Mouse (Mus musculus) v-Abl transformed pro-B cells (cell line): ENCODE data around the gene Actr2.

ENCODE experiments used
- in situ Hi-C, 2 experiments: fragments of 400-800 bp; cut with MboI; formaldehyde crosslinking; loops; one replicate each; pipeline ENCODE4 v1.15.1; 2025; ENCODE audit not compliant: unreplicated experiment in 2 of 2

Gene Actr2

GRCm38 (mm10) chr11:20059736-20060135 lies 53.0 kb downstream of the Actr2 start:
- in situ Hi-C loops, result no loop called here

- in situ Hi-C loops, result no loop called here
Observed at GRCm38 (mm10) chr11:20057429-20057828, 55.3 kb downstream of the Actr2 start.

DNA sequence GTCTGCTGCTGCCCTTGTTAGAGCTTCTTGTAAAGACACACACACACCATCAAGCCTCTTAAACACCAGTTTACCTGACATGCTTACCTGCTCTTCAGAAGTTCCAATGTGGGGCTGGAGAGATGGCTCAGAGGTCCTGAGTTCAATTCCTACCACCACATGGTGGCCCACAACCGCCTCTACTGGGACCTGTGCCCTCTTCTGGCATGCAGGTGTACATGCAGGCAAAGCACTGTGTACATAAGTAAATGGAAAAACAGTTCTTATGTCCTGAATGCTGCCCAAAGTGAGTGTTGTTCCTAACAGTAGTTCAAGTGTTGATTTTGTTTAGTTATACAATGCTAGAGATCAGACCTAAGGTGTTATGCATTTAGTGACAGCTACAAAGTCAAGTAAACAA lies 56.5 kb downstream of the Actr2 start:
- in situ Hi-C loops, result no loop called here

DNA sequence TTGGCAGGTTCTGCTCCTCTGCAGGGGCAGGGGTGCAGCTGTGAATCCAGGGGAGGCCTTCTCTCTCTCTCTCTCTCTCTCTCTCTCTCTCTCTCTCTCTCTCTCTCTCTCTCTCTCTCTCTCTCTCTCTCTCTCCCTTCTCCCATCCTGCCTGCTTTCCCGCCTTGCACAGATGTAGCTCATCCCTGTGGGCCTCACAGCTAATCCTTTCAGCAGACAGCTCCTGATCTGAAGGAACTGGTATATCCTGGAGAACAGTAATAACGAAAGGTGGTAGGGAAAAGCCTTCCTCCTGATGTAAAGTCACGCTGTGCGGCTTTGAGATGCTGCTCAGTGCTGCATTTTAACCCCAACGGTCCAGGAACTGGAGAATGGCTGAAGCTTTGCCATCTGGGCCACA lies 58.1 kb downstream of the Actr2 start:
- in situ Hi-C loops, result no loop called here

DNA sequence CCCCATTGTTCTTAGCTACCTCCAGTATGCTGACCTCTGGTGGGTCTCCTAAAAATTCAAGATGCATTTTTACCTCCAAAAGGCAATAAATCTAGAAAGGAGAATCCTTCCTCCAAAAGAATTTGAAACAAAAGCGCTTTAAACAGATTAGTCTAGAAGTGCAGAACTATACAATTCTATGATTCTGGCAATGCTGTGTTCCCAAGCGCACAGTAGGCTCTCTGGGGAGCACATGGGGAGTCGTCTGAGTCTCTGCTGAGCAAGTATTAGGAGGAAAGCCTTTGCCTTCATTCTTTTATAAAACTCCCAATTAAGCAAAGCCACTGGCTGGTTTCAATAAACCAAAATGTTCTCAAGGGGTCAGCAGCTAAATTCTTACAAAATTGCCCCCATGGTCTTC lies 58.8 kb downstream of the Actr2 start:
- in situ Hi-C loops, result no loop called here

- in situ Hi-C loops, result no loop called here
Observed at GRCm38 (mm10) chr11:20052814-20053536, 59.7 kb downstream of the Actr2 start.

- in situ Hi-C loops, result no loop called here
Observed at GRCm38 (mm10) chr11:20045586-20045985, 67.1 kb downstream of the Actr2 start.

- in situ Hi-C loops, result no loop called here
Observed at GRCm38 (mm10) chr11:20043256-20043655, 69.5 kb downstream of the Actr2 start.

DNA sequence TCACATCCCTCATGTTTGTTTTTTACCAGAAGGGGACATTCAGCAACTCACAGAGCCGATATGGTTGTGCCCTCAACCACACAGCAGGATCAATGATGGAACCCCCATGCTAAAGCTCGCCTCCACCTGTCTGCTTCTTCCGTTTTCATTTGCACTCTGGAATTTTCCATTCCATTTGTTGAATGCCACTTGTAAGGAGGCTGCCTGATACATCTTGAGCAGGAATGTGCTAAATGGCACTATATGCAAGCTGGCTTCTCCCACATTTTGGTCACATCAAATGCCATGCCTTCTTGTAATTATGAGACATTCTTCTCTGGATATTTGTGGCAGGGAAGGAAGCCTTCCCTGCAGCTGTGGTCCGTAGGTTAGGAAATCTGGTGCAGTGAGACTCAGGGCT lies 70.6 kb downstream of the Actr2 start:
- in situ Hi-C loops, result no loop called here

DNA sequence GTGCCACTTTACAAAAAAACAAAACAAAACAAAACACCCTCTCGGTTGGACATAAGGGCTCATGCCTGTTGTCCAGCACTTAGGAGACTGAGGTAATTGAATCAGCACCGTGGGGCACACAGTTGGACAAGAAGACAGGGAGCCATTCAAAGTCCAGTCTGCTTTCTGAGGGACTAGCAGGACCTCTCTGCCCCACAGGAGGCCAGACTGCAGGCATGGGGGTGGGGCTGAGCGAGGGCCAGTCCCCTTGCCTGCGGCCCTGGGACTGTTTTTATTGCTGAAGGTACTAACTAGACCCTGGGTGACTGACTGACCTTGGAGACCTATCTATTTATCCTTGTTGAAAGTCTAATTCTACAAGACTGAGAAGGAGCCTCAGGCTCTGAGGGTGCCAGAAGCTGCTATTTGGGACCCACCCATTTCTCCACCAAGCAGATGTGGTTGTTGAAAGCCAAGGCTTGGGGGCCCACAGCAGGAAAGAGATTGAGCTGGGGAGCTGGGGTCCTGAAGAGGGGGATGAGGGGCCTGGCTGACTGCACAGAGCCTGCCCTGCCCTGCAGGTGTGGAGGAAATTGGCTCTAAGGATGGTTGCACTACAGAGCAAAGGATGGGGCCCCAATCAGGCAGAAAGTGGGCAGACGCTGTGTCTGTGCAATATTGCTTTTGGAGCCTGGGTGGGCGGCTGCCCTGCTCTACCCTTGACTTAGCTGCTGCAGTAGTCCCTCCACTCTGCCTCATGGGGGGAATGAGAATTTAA lies 71.4 kb downstream of the Actr2 start:
- in situ Hi-C loops, result no loop called here

- in situ Hi-C loops, result no loop called here
Observed at GRCm38 (mm10) chr11:20038723-20039122, 74.0 kb downstream of the Actr2 start.

GRCm38 (mm10) chr11:20037739-20038138 lies 75.0 kb downstream of the Actr2 start:
- in situ Hi-C loops, result no loop called here

- in situ Hi-C loops, result no loop called here
Observed at GRCm38 (mm10) chr11:20035972-20036371, 76.7 kb downstream of the Actr2 start.

GRCm38 (mm10) chr11:20035343-20035928 lies 77.3 kb downstream of the Actr2 start:
- in situ Hi-C loops, result no loop called here

GRCm38 (mm10) chr11:20034337-20034947 lies 78.3 kb downstream of the Actr2 start:
- in situ Hi-C loops, result loop anchor here in 1 of 2 experiments (5.0 kb wide), 4 partner anchors 33 to 202 kb away; partner anchors contain the start of gene Spred2

DNA sequence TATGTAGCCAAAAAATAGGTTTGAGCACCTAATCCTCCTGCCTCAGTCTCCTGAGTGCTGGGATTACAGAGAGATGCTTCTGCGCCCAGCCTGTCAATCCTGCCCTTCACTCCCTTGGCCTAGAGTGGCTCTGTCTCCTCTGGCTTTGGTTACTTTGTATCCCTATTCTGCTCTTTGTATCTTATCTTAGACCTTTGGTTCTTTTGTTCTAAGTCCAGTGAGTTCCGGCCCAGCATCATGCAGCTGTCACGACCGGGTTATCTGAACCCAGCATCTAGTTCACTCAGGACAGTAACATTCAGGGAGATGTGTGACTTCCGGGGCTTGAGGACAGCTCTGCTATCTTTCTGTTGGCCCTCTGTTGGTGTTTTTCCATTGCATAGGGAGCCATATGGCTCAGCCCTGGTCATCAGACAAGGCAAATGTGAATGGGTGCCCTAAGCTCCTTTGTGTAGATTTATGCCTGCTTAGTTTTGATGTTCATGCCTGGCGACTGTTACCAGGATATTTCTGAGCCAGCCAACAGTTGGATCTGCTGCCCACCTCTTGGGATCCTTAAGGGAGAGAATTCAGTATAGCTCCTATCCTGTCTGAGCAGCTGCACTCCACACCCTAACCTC lies 79.1 kb downstream of the Actr2 start:
- in situ Hi-C loops, result loop anchor here in 1 of 2 experiments (5.0 kb wide), 4 partner anchors 34 to 201 kb away; partner anchors contain the start of gene Spred2

DNA sequence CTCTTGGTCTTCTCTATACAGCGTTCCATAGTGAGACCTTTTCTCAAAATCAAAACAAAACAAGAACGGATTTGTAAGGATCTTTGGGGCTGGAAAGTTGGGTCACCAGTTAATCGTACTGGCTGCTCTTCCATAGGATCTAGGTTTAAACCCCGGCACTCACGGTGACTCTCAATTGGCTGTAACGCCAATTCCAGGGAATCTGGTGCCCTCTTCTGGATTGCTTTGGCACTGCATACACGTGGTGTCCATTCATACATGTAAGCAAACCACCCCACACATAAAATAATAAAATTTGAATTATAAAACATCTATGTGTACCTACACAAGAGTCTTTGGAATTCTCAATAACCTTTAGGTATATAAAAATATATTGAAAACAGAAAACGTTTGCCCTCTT lies 81.2 kb downstream of the Actr2 start:
- in situ Hi-C loops, result loop anchor here in 1 of 2 experiments (5.0 kb wide), 4 partner anchors 36 to 199 kb away; partner anchors contain the start of gene Spred2

- in situ Hi-C loops, result loop anchor here in 1 of 2 experiments (5.0 kb wide), 4 partner anchors 36 to 199 kb away; partner anchors contain the start of gene Spred2
Observed at GRCm38 (mm10) chr11:20030973-20031372, 81.7 kb downstream of the Actr2 start.

DNA sequence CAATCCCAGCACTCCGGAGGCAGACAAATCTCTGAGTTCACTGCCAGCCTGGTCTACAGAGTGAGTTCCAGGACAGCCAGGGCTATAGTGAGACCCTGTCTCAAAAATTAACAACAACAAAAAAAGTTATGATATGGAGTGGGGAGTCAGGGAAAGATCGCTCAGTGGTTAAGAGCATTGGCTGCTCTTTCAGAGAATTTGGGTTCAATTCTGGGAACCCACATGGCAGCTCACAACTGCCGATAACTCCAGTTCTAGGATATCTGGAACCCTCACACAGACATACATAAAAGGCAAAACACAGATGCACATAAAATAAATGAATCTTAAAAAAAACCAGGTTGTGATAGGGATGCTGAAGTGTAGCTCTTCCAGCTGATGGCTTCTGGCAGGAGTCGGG lies 83.7 kb downstream of the Actr2 start:
- in situ Hi-C loops, result loop anchor here in 1 of 2 experiments (5.0 kb wide), 3 partner anchors 57 to 197 kb away; partner anchors contain the start of gene Spred2

DNA sequence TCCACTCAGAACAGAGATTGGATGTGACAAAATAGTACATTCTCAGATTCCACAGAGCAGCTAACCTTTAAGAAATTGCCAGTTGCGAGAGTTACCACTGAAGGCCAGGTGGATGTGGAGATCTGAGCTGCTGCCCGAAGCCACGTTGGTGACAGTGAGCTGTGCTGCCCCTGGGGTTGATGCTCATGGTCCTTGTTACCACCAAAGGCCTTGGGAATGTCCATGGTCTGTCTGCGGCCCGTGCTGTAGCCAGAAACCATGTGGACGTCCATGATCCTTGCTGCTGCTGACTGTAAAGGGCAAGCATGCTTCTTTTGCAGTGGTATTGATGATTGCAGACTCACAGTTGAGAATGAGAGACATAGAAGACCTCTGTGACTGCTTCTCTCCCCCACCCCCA lies 84.3 kb downstream of the Actr2 start:
- in situ Hi-C loops, result loop anchor here in 1 of 2 experiments (5.0 kb wide), 3 partner anchors 56 to 196 kb away; partner anchors contain the start of gene Spred2
